Mouse (Mus musculus): ENCODE results near the gene Parp3. TPM values are rescaled to one million over a fixed set of nuclear protein-coding genes. Genes with fewer than 3 reads are reported as not detected.

Gene Parp3
- polyA plus RNA-seq, 1 experiment from 2014 or later, result 0.86 TPM

DNA sequence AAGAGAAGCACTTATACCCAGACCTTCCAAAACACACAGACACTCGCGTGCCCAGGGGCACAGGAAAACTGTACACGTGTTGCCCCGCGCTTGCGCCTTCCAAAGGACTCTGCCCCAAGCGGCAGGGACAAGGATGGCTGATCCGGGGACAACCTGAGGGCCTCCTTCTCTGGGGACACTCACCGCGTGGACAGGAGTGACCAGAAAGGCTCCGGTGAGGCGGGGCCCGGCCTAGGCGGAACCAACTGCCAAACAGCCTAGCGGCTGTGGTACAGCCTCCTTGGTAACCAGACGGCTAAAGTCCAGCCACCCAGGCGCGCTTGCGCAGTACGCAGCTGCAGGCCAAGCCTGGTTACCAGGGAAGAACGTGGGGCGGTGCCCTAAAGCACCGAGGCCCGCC is 29.4 kb downstream of the Parp3 start, which contains the start of the genes Abhd14b and Abhd14a:
Gene Abhd14b, plus strand, starts transcription at position 112 of the 400 bp plus-strand sequence.
Gene Abhd14a, minus strand, starts transcription at position 331 of the 400 bp plus-strand sequence.
- under 1% methylated on average over 24 of the region's 24 CpGs for WGBS
- H3K4me3 ChIP-seq (replicated peaks), result peak within 1 kb of the TSS; percentile 64
- H3K4me1 ChIP-seq, result peaks cover 56% of the 10 kb centered on the region
- no peaks in the 10 kb centered on the region for H3K36me3 ChIP-seq
- ATAC-seq (ENCODE audit: low FRiP score), result peak; percentile 80
- no peaks in the 10 kb centered on the region for H3K27me3 ChIP-seq (replicated peaks)
- no peaks in the 10 kb centered on the region for H3K9me3 ChIP-seq (replicated peaks)
- H3K9ac ChIP-seq (replicated peaks), result peak within 1 kb of the TSS; percentile 63
- peak within 1 kb of the TSS; percentile 81 for H3K27ac ChIP-seq (replicated peaks)
- H3K4me2 ChIP-seq, result peak within 1 kb of the TSS; percentile 75

DNA sequence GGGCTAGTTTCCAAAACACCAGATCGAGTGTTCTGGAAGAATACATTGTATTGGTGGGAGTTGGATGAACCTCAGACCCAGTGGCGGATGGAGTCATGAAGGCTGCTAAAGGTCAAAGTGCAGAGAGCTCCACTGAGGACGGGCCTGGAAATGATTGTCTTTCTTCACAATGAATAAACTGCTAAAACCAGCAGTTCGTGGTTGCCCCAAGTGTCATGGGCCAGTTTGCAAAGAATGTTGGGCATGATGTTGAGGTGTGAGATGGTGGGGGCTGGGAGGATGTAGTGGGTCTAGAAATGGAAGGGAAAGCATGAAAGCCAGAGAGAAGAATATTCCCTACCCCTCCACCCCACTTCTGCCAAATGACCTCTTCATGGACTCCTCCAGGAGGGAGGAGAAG is 31.9 kb downstream of the Parp3 start:
- H3K9me3 ChIP-seq (replicated peaks), result no peaks in the 10 kb centered on the region
- no peak overlapping the region for H3K4me2 ChIP-seq
- H3K4me3 ChIP-seq (replicated peaks), result no peak overlapping the region
- peaks cover 39% of the 10 kb centered on the region for H3K4me1 ChIP-seq
- peaks cover 5% of the 10 kb centered on the region for H3K36me3 ChIP-seq
- WGBS, result 76% methylated on average over 4 of the region's 4 CpGs
- H3K9ac ChIP-seq (replicated peaks), result no peak overlapping the region
- no peak overlapping the region for H3K27ac ChIP-seq (replicated peaks)
- no peaks in the 10 kb centered on the region for H3K27me3 ChIP-seq (replicated peaks)
- ATAC-seq (ENCODE audit: low FRiP score), result no peak

DNA sequence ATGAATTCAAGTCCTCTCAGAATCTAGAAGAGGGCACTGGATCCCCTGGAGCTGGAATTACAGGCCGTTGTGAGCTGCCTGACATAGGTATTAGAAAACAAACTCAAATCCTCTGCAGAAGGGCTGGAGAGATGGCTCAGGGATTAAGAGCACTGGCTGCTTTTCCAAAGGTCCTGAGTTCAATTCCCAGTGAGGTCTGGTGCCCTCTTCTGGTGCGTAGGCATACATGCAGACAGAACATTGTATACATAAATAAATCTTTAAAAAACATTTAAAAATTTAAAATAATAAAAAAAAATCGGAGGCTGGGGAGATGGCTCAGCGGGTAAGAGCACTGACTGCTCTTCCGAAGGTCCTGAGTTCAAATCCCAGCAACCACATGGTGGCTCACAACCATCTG is 34.1 kb downstream of the Parp3 start:
- Histone ChIP-seq H3K9me3 (replicated peaks) (no peaks in the 10 kb centered on the region), H3K9ac (replicated peaks) (no peak overlapping the region), H3K4me2 (no peak overlapping the region), H3K27me3 (replicated peaks) (no peaks in the 10 kb centered on the region), H3K36me3 (peaks cover 5% of the 10 kb centered on the region), H3K4me1 (peaks cover 35% of the 10 kb centered on the region), H3K27ac (replicated peaks) (no peak overlapping the region), H3K4me3 (replicated peaks) (no peak overlapping the region)
- WGBS, result 82% methylated on average over 5 of the region's 5 CpGs
- no peak for ATAC-seq (ENCODE audit: low FRiP score)

DNA sequence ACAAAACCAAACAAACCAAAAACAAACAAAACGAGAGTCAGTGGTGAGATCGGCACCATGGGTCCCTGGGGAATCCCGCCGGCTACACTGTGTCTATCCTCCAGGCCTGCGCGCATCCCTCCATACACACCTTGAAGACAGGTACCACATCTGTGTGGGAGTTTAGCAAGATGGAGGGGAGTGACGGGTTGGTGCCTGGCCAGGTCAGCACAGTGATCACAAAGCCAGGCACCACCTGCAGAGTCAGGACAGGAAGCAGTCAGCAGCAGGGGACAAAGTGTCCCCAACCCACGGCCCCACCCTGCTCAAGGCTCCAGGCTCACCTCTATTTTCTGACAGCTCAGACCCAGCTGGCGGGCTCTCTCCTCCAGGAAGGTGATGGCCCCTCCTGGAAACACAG is 40.2 kb downstream of the Parp3 start:
- peaks cover 39% of the 10 kb centered on the region for H3K4me1 ChIP-seq
- WGBS, result 90% methylated on average over 9 of the region's 9 CpGs
- H3K9me3 ChIP-seq (replicated peaks), result no peaks in the 10 kb centered on the region
- H3K9ac ChIP-seq (replicated peaks), result peak overlapping the region; percentile 7; the same call in 1 of the 2 replicates
- peaks cover 21% of the 10 kb centered on the region for H3K36me3 ChIP-seq
- H3K27me3 ChIP-seq (replicated peaks), result no peaks in the 10 kb centered on the region
- no peak overlapping the region for H3K27ac ChIP-seq (replicated peaks)
- H3K4me3 ChIP-seq (replicated peaks), result no peak overlapping the region
- no peak overlapping the region for H3K4me2 ChIP-seq
- ATAC-seq (ENCODE audit: low FRiP score), result no peak

DNA sequence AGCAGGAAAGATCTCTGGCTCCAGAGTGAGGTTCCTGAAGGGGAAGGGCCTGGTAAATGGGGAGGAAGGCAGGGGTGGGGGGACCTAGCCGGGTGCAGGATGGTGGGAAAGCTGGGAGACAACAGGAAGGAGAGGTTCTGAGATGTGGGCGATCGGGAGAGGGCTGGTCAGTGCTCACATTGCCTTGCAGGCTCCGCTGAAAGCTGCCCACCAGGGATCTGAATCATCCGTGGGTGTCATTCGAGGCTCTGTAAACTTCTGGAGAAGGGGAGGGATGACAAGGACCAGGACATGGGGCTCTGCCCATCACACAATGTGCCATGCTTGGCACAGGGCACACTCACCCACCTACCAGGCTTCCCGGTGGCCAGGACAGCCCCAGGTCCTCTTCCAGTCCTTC is 43.4 kb downstream of the Parp3 start:
- Histone ChIP-seq H3K4me1 (peaks cover 46% of the 10 kb centered on the region), H3K9me3 (replicated peaks) (no peaks in the 10 kb centered on the region), H3K4me2 (no peak overlapping the region), H3K27ac (replicated peaks) (no peak overlapping the region), H3K27me3 (replicated peaks) (no peaks in the 10 kb centered on the region), H3K36me3 (peaks cover 25% of the 10 kb centered on the region), H3K4me3 (replicated peaks) (no peak overlapping the region), H3K9ac (replicated peaks) (no peak overlapping the region)
- no peak for ATAC-seq (ENCODE audit: low FRiP score)
- 83% methylated on average over 7 of the region's 7 CpGs for WGBS

DNA sequence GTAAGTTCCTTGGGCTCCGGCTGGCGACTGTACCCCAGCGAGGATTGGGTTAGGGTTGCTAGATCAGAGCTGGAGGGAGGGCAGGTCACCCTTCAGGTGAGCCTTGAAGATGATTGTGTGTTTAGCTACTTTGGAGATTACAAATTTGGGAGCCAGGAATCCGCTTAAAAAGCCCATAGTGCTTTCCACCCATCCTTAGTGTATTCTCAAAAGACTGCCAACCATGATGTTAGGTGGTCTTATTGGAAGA is 46.8 kb downstream of the Parp3 start:
- peak overlapping the region; percentile 81 for H3K4me3 ChIP-seq (replicated peaks)
- H3K4me1 ChIP-seq, result peaks cover 25% of the 10 kb centered on the region
- no peaks in the 10 kb centered on the region for H3K9me3 ChIP-seq (replicated peaks)
- H3K36me3 ChIP-seq, result peaks cover 25% of the 10 kb centered on the region
- H3K27ac ChIP-seq (replicated peaks), result peak overlapping the region; percentile 91
- peak overlapping the region; percentile 94 for H3K9ac ChIP-seq (replicated peaks)
- peak overlapping the region; percentile 62 for H3K4me2 ChIP-seq
- H3K27me3 ChIP-seq (replicated peaks), result no peaks in the 10 kb centered on the region
- no peak for ATAC-seq (ENCODE audit: low FRiP score)
- 2% methylated on average over 4 of the region's 4 CpGs for WGBS

DNA sequence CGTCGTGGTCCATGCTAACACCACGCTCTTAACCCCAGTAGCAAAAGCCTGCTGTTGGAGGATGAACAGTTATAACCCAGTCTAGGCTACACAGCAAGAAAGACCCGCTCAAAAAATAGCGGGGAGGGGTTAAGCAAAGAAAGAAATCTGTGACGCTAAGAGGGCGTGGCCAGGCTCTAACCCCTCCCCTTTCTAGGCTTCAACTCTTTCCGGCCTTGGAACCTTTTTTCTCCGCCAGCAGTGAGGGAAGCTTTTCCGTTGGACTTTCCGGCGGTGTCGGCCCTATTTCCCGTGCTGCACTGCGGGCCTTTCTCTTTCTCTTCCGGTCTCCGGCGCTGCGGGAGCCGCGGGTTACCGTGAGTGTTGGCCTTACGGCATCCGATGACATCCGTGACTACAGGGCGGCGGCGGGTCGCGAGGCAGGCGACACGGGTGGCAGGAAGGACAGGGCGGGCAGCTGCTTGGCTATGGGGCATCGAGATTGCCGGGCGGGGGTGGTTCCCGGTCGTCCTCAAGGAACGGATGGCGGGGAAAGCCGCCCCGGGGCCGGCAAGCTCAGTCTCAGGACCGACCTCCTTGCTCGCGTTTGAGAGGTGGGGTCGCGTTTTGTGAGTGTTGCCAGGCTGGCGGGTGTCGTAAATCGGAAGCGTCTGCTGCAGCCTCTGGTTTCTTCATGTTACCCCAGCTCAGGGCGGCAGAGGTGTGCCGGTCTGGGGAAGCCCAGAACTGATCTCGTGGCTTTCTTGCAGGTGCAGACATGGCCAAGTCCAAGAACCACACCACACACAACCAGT is 47.3 kb downstream of the Parp3 start, which contains the start of gene Rpl29:
Gene Rpl29, plus strand, starts transcription at position 234 of the 794 bp plus-strand sequence.
- Histone ChIP-seq H3K4me3 (replicated peaks) (peak within 1 kb of the TSS; percentile 81), H3K27me3 (replicated peaks) (no peaks in the 10 kb centered on the region), H3K9ac (replicated peaks) (peak within 1 kb of the TSS; percentile 94), H3K4me2 (peak within 1 kb of the TSS; percentile 62), H3K9me3 (replicated peaks) (no peaks in the 10 kb centered on the region), H3K27ac (replicated peaks) (peak within 1 kb of the TSS; percentile 91), H3K36me3 (peaks cover 25% of the 10 kb centered on the region), H3K4me1 (peaks cover 25% of the 10 kb centered on the region)
- peak; percentile 89 for ATAC-seq (ENCODE audit: low FRiP score)
- under 1% methylated on average over 55 of the region's 55 CpGs for WGBS

DNA sequence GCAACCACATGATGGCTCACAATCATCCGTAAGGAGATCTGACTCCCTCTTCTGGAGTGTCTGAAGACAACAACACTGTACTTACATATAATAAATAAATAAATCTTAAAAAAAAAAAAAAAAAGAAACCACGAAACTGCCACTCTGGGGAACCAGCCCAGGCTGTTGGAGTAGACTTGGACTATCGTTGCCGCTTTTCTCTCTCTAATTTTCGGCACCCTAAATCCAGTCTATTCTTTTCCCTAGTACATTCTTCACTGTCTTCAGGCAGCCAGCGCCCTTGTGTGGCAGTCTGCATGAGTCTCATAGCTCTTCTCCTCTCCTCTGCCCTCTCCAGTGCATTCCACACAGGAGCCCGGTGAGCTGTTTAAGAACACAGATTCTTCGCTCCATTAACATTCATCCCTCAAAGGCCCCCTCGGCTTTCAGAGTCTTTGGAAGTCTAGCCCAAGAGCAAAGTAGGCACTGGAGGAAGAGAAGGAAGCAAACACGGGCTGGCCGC is 48.0 kb downstream of the Parp3 start:
- Histone ChIP-seq H3K9ac (replicated peaks) (peak overlapping the region; percentile 50), H3K4me1 (peaks cover 25% of the 10 kb centered on the region), H3K27me3 (replicated peaks) (no peaks in the 10 kb centered on the region), H3K9me3 (replicated peaks) (no peaks in the 10 kb centered on the region), H3K4me2 (peak overlapping the region; percentile 62), H3K27ac (replicated peaks) (peak overlapping the region; percentile 91), H3K36me3 (peaks cover 25% of the 10 kb centered on the region), H3K4me3 (replicated peaks) (peak overlapping the region; percentile 81)
- WGBS, result 13% methylated on average over 11 of the region's 11 CpGs
- ATAC-seq (ENCODE audit: low FRiP score), result peak; percentile 69

DNA sequence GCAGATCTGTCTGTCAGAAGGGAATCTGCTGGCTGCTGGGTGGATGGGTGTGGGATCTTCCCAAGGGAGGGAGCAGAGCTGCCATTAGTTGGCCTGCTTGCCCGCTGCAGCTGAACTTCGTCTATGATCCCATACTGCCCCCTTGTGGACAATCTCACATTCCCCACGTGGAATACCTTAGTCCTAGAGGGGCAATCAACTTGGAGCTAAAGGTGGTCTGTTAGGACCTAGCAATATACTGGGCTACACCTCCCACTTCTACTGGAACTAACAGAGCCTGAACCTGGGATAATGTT is 54.9 kb downstream of the Parp3 start:
- peaks cover 36% of the 10 kb centered on the region for H3K4me1 ChIP-seq
- no peak overlapping the region for H3K27ac ChIP-seq (replicated peaks)
- peak overlapping the region; percentile 41 for H3K4me2 ChIP-seq
- no peaks in the 10 kb centered on the region for H3K36me3 ChIP-seq
- no peaks in the 10 kb centered on the region for H3K9me3 ChIP-seq (replicated peaks)
- peak; percentile 71; the same call in 1 of the 2 replicates for ATAC-seq (ENCODE audit: low FRiP score)
- 0% methylated on average over 3 of the region's 3 CpGs for WGBS
- H3K27me3 ChIP-seq (replicated peaks), result no peaks in the 10 kb centered on the region; the same call in 1 of the 2 replicates
- H3K9ac ChIP-seq (replicated peaks), result no peak overlapping the region
- H3K4me3 ChIP-seq (replicated peaks), result no peak overlapping the region

DNA sequence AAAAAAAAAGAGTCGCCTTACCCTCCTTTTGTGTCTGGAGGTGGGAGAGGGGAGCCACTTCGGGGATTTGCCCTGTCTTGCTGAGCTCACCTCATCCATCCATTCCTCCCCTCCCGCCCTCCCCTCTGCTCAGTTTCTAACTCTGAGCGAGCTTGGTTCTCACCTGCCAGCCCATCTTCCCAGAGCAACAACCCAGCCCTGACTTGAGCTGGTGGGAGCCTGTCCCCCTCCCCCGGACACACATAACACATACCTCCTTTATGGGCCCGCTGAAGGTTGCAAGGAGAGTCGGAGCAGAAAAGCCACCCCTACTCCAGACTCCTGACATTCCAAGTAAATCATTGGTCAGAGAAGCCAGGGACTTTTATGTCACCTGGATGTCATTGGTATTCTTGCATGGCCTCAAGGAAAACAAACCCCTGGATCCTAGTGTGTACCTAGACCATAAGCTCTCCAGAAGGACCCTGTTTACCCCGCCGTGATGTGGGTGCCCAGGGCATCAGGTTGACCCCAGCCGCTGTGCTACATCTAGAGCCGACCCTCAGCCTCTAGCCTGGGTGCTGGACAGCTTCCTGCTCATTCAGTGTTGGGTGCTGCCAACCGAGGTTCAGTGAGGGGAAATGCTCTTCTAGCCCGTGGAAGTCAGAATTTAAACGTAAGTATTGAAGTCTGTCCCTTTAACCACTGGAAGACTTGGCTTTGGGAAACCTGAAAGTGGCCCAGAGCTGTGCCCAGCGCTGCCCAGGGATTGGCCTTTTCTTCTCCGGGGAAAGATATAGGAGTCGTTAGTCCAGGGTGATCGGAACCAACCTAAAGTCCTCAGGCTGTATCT is 55.5 kb downstream of the Parp3 start:
- H3K4me1 ChIP-seq, result peaks cover 36% of the 10 kb centered on the region
- no peaks in the 10 kb centered on the region for H3K36me3 ChIP-seq
- H3K9me3 ChIP-seq (replicated peaks), result no peaks in the 10 kb centered on the region
- peak; percentile 12; the same call in 1 of the 2 replicates for ATAC-seq (ENCODE audit: low FRiP score)
- H3K9ac ChIP-seq (replicated peaks), result no peak overlapping the region; the same call in 1 of the 2 replicates
- H3K4me2 ChIP-seq, result peak overlapping the region; percentile 41
- H3K27ac ChIP-seq (replicated peaks), result no peak overlapping the region
- WGBS, result 7% methylated on average over 18 of the region's 18 CpGs
- no peak overlapping the region for H3K4me3 ChIP-seq (replicated peaks)
- no peaks in the 10 kb centered on the region; the same call in 1 of the 2 replicates for H3K27me3 ChIP-seq (replicated peaks)

DNA sequence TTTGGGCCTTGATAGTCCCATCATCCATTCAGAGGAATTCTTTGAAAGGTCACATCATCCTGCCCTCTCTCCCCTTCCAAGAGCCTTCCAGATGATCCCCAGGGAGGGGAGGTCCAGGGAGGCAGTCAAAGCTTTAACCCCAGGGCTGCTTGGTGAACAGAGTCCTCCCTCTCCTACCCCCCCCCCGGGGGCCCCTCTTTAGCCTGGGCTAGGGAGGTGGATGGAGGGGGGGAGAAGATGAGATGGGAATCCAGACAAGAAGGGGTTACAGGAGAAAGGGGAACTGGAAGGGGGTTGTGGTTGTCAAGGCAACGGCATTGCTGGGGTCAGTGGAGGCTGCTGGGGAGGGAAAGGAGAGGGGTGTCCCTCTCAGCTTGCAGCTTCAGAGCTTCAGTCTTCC is 56.1 kb downstream of the Parp3 start:
- H3K4me3 ChIP-seq (replicated peaks), result no peak overlapping the region
- H3K4me1 ChIP-seq, result peaks cover 36% of the 10 kb centered on the region
- ATAC-seq (ENCODE audit: low FRiP score), result no peak
- no peak overlapping the region; the same call in 1 of the 2 replicates for H3K9ac ChIP-seq (replicated peaks)
- H3K27me3 ChIP-seq (replicated peaks), result no peaks in the 10 kb centered on the region; the same call in 1 of the 2 replicates
- H3K4me2 ChIP-seq, result peak overlapping the region; percentile 41; the same call in 1 of the 2 replicates
- H3K27ac ChIP-seq (replicated peaks), result no peak overlapping the region
- H3K9me3 ChIP-seq (replicated peaks), result no peaks in the 10 kb centered on the region
- 0% methylated on average over 2 of the region's 2 CpGs for WGBS
- H3K36me3 ChIP-seq, result no peaks in the 10 kb centered on the region

Data from neural tube, embryonic 15.5 days (tissue).